Mouse (Mus musculus) limb, embryonic 12.5 days (tissue): ENCODE measurements around the gene Gpa33. TPM values are rescaled to one million over a fixed set of nuclear protein-coding genes. Genes with fewer than 3 reads are reported as not detected.

Source experiments
- ATAC-seq: fragments of 200-750 bp; cut with Nextera tagmentation; 2 replicates; pipeline ENCODE4 v1.8.0; 2017; ENCODE audit warnings: low read depth, moderate TSS enrichment; ENCODE audit not compliant: insufficient number of reproducible peaks, insufficient read depth, low FRiP score, low TSS enrichment
- H3K27ac ChIP-seq: fragments of 300-500 bp; sonication (generic); 2 replicates; pipeline ENCODE4 v1.5.1; 2016; ENCODE audit warnings: mild to moderate bottlenecking, moderate library complexity
- H3K27me3 ChIP-seq: fragments of 300-500 bp; sonication (generic); 2 replicates; pipeline ENCODE4 v1.6.1; 2016; ENCODE audit warnings: mild to moderate bottlenecking, moderate library complexity
- H3K36me3 ChIP-seq: fragments of 300-500 bp; sonication (generic); 2 replicates; pipeline ENCODE4 v1.6.1; 2016; ENCODE audit warnings: mild to moderate bottlenecking, moderate library complexity
- H3K4me1 ChIP-seq: fragments of 300-500 bp; sonication (generic); replicated peaks from 2 replicates; pipeline ENCODE4 v1.6.1; 2016
- H3K4me2 ChIP-seq: fragments of 300-500 bp; sonication (generic); 2 replicates; pipeline ENCODE4 v1.6.1; 2016; ENCODE audit warnings: mild to moderate bottlenecking, moderate library complexity
- H3K4me3 ChIP-seq: fragments of 300-500 bp; sonication (generic); replicated peaks from 2 replicates; pipeline ENCODE4 v1.5.1; 2016; ENCODE audit warnings: mild to moderate bottlenecking
- H3K9ac ChIP-seq: fragments of 300-500 bp; sonication (generic); replicated peaks from 2 replicates; pipeline ENCODE4 v1.6.1; 2016; ENCODE audit warnings: mild to moderate bottlenecking, moderate library complexity
- H3K9me3 ChIP-seq: fragments of 300-500 bp; sonication (generic); 2 replicates; pipeline ENCODE4 v1.6.1; 2016; ENCODE audit warnings: mild to moderate bottlenecking, moderate library complexity
- WGBS: fragments of 180-500 bp; shearing (Covaris S2); methylation state at CpG from one replicate; pipeline ENCODE4 v1.1.7; 2016; 5-methylcytosine and 5-hydroxymethylcytosine counted together
- polyA plus RNA-seq: library from polyadenylated mRNA; unstranded; fragments of >200 nt; fragmentation: Nextera tagmentation; extraction: Ambion mirVana; gene quantifications from 2 replicates; pipeline ENCODE4 v1.2.1, GENCODE M21; 2016

Gene Gpa33
- 0.33 and 0.46 TPM in 2 replicates for polyA plus RNA-seq

DNA sequence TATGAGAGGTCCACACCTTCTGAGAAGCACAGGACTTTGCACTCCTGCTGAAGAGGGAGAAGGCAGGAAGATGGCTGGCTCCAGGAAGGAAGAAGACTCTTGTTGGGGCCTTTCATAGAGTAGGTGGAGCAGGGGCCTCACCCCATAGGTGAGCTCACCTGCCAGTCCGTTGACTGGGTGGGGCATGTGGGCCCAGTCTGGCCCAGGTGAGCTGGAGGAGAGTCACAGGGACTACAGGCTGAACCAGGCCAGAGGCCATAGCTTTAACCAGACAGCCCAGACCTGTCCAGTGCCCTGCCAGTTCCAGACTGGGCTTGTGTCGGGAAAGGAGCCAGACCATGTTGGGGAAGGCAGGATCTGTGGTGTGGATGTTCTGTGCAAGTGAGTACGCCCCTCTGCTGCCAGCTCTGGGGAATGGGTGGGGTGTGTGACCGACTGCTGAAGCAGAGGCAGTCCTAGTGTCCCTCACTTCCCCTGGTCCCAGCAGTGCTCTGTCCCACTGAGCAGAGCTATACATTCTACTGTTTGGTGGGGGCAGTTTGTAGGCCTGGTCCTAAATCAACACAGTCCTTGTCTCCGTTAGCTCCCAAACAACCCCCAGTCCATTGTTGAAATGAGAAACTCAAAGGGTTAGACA is at the start of gene Gpa33:
Gene Gpa33, plus strand, starts transcription at position 15 of the 637 bp plus-strand sequence.
- no peak within 1 kb of the TSS for H3K9ac ChIP-seq
- WGBS = 76% methylated on average over 5 of the region's 5 CpGs
- H3K27me3 ChIP-seq = no peaks in the 10 kb centered on the region
- no peak within 1 kb of the TSS for H3K27ac ChIP-seq
- peaks cover 46% of the 10 kb centered on the region for H3K4me1 ChIP-seq
- no peak within 1 kb of the TSS for H3K4me3 ChIP-seq
- H3K36me3 ChIP-seq = no peaks in the 10 kb centered on the region
- H3K4me2 ChIP-seq = no peak within 1 kb of the TSS
- ATAC-seq = no peak
- no peaks in the 10 kb centered on the region for H3K9me3 ChIP-seq

DNA sequence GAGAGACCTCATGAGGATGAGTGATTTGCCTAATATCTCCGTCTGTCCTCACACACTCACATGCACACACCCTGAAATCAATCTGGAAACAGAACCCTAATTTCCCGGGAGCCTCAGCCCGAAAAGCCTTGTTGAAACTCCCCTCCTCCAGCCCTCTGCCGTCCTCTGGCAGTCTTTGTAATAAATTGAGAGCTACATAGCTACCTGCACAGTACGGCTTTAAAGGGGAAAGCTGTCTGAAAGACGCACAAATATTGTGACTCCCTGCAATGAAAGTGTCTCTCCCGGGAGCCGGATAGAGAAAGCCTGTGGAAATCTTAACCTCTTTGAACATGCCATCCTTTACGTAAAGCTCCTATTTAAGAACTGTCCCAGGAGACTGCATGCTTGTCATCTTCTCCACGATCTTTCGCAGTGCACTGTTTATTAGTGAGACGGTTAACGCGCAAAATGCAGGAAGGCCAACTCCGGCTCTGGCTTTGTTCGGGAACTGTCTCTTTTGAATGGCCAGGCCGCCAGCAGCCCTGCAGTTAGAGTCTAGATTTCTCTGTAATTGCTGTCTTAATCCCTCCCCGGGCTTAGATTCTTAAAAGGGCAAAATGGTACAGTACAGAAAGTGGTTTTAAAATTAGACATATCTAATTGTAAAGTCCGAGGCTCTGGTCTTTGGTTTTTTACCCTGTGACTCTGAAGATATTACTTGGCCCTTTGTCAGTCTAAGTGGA is 41.4 kb upstream of the Gpa33 start:
- H3K27ac ChIP-seq = 0 out of 2 replicates have a peak overlapping the region, but pooled peaks have one; percentile 23
- H3K4me3 ChIP-seq = no peak overlapping the region
- WGBS = 55% methylated on average over 19 of the region's 19 CpGs
- H3K9me3 ChIP-seq = no peaks in the 10 kb centered on the region
- H3K4me1 ChIP-seq = peaks cover 21% of the 10 kb centered on the region
- H3K9ac ChIP-seq = no peak overlapping the region
- no peak overlapping the region for H3K4me2 ChIP-seq
- H3K27me3 ChIP-seq = no peaks in the 10 kb centered on the region
- no peaks in the 10 kb centered on the region for H3K36me3 ChIP-seq
- ATAC-seq = no peak

GRCm38 (mm10) chr1:166089337-166089736 is 40.7 kb upstream of the Gpa33 start:
- Histone ChIP-seq H3K27ac (0 out of 2 replicates have a peak overlapping the region, but pooled peaks have one; percentile 36), H3K9me3 (no peaks in the 10 kb centered on the region), H3K36me3 (no peaks in the 10 kb centered on the region), H3K4me3 (no peak overlapping the region), H3K9ac (no peak overlapping the region), H3K4me2 (no peak overlapping the region), H3K4me1 (peaks cover 21% of the 10 kb centered on the region), H3K27me3 (no peaks in the 10 kb centered on the region)
- no peak for ATAC-seq
- 36% methylated on average over 3 of the region's 3 CpGs for WGBS

- Histone ChIP-seq H3K27ac (peak overlapping the region; percentile 36; the same call in 1 of the 2 replicates), H3K9ac (no peak overlapping the region), H3K36me3 (no peaks in the 10 kb centered on the region), H3K4me2 (no peak overlapping the region), H3K9me3 (no peaks in the 10 kb centered on the region), H3K27me3 (no peaks in the 10 kb centered on the region), H3K4me1 (peaks cover 21% of the 10 kb centered on the region), H3K4me3 (no peak overlapping the region)
- 16% methylated on average over 4 of the region's 4 CpGs for WGBS
- ATAC-seq = no peak; the same call in 1 of the 2 replicates
Observed at GRCm38 (mm10) chr1:166089739-166090138, 40.3 kb upstream of the Gpa33 start.

DNA sequence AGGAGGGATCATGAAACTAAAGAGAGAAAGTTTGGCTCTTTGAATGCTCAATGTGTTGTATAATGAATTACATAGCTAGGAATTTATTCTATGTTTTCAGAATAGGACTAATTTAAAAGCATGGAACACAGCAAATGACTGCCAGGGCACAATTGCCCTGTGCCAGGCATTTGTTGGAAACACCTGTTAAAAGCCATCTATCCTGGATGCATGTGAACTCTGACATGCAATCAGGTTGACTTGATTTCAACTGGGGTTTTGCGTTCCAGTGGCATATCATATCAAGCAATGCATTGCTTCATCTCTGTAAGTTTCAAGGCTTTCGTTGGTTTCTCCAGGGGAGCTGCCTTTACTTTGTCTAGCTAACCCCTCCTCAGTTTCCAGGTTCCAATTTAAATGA is 39.7 kb upstream of the Gpa33 start:
- WGBS = 82% methylated on average over 2 of the region's 2 CpGs
- H3K27me3 ChIP-seq = no peaks in the 10 kb centered on the region
- no peak overlapping the region for H3K4me3 ChIP-seq
- H3K36me3 ChIP-seq = no peaks in the 10 kb centered on the region
- ATAC-seq = no peak
- no peaks in the 10 kb centered on the region for H3K9me3 ChIP-seq
- H3K27ac ChIP-seq = no peak overlapping the region; the same call in 1 of the 2 replicates
- no peak overlapping the region for H3K4me2 ChIP-seq
- no peak overlapping the region for H3K9ac ChIP-seq
- peaks cover 21% of the 10 kb centered on the region for H3K4me1 ChIP-seq

- ATAC-seq = no peak
- Histone ChIP-seq H3K4me1 (peaks cover 8% of the 10 kb centered on the region), H3K27ac (no peak overlapping the region), H3K9ac (no peak overlapping the region), H3K36me3 (no peaks in the 10 kb centered on the region), H3K4me3 (no peak overlapping the region), H3K4me2 (no peak overlapping the region), H3K27me3 (no peaks in the 10 kb centered on the region), H3K9me3 (no peaks in the 10 kb centered on the region)
- WGBS = 83% methylated on average over 3 of the region's 3 CpGs
Observed at GRCm38 (mm10) chr1:166094462-166094861, 35.6 kb upstream of the Gpa33 start.

DNA sequence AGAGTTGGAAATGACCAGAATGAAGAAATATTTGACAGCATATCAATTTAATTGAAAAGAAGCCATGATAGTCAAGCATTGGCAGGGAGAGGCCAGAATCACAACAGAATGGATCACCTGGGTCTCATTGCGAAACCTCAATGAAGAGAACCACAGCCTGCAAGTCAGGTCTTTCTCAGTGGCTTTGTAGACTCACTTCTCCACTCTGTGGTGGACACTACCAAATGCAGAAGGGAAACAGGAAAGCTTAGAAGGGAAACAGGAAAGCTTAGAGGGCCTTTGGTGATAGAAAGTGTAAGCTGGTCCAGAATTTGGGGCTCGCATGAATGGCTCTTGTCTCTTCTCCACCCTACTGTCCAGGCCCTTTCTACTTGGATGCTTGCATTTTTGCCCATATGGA is 31.9 kb upstream of the Gpa33 start:
- ATAC-seq = no peak
- Histone ChIP-seq H3K9ac (no peak overlapping the region), H3K4me2 (no peak overlapping the region), H3K36me3 (no peaks in the 10 kb centered on the region; the same call in 1 of the 2 replicates), H3K4me1 (no peaks in the 10 kb centered on the region; the same call in 1 of the 2 replicates), H3K27me3 (no peaks in the 10 kb centered on the region), H3K27ac (no peak overlapping the region), H3K9me3 (no peaks in the 10 kb centered on the region), H3K4me3 (no peak overlapping the region)
- WGBS = 93% methylated on average over 2 of the region's 2 CpGs

DNA sequence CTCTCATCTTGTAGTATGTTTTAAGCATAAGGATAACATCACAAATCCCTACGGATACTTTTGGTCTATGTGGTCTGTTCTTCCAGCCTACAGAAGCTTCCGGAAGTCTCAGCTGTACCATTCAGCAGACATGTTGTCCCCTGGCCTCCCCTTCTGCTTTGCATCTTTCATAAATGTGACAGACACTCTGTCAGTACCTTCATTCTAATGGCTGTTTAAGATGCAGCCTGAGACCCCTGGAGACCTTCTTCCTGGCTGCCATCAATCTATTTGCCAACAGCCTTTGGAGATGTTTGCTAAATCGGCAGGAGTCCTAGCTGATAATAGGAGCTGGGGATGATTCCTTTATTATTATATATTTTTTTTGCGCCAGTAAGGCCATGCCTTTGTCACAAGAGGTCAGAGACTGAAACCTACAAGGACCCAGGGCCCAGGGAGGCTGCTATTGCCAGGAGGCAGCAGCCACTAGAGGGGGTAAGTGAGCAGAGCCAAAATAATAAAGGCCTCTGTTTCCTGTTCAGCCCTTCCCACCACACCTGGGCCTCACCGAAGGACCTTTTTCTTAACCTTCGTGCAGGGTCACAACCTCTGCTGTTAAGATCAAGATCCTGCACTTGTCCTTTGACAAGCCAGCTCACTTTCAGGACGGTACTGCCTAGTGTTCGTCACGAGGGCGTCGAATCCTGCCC is 27.0 kb upstream of the Gpa33 start:
- H3K9ac ChIP-seq = no peak overlapping the region
- no peak overlapping the region for H3K4me2 ChIP-seq
- ATAC-seq = no peak
- H3K9me3 ChIP-seq = no peaks in the 10 kb centered on the region
- no peak overlapping the region for H3K4me3 ChIP-seq
- H3K4me1 ChIP-seq = no peaks in the 10 kb centered on the region; the same call in 1 of the 2 replicates
- H3K27me3 ChIP-seq = no peaks in the 10 kb centered on the region
- WGBS = 59% methylated on average over 11 of the region's 11 CpGs
- H3K36me3 ChIP-seq = no peaks in the 10 kb centered on the region; the same call in 1 of the 2 replicates
- H3K27ac ChIP-seq = no peak overlapping the region

GRCm38 (mm10) chr1:166104858-166105257 is 25.2 kb upstream of the Gpa33 start:
- ATAC-seq = no peak
- Histone ChIP-seq H3K9ac (no peak overlapping the region), H3K4me3 (no peak overlapping the region), H3K4me2 (no peak overlapping the region), H3K27me3 (no peaks in the 10 kb centered on the region), H3K4me1 (no peaks in the 10 kb centered on the region; the same call in 1 of the 2 replicates), H3K36me3 (no peaks in the 10 kb centered on the region; the same call in 1 of the 2 replicates), H3K27ac (no peak overlapping the region), H3K9me3 (no peaks in the 10 kb centered on the region)
- WGBS = 92% methylated on average over 3 of the region's 3 CpGs

GRCm38 (mm10) chr1:166105464-166105863 is 24.6 kb upstream of the Gpa33 start:
- Histone ChIP-seq H3K27ac (no peak overlapping the region), H3K9ac (no peak overlapping the region), H3K36me3 (no peaks in the 10 kb centered on the region; the same call in 1 of the 2 replicates), H3K4me2 (no peak overlapping the region), H3K4me3 (no peak overlapping the region), H3K4me1 (no peaks in the 10 kb centered on the region; the same call in 1 of the 2 replicates), H3K9me3 (no peaks in the 10 kb centered on the region), H3K27me3 (no peaks in the 10 kb centered on the region)
- 79% methylated on average over 6 of the region's 6 CpGs for WGBS
- no peak for ATAC-seq

DNA sequence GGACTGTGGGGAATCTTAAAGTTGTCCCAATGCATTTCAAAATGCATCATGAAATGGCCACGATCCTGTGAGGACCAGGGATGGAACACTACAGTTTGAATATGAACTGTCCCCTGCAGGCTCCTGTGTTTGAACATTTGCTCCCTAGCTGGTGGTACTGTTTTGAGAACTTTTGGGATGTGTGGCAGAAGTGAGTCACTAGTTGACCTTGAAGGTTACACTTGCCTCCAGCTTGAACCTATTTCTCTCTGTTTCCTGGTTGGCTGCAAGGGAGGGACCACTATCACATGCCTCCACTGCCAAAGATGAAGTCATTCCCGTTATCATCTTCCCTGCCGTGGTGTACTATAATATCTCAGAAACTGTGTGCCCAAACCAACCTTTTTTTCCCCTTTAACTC is 15.1 kb upstream of the Gpa33 start:
- no peak for ATAC-seq

More for the DNA sequence above, 15.1 kb upstream of the Gpa33 start:
- no peak overlapping the region for H3K9ac ChIP-seq
- no peak overlapping the region for H3K4me2 ChIP-seq
- WGBS = 90% methylated on average over 3 of the region's 3 CpGs
- no peaks in the 10 kb centered on the region for H3K36me3 ChIP-seq
- H3K4me3 ChIP-seq = no peak overlapping the region
- H3K4me1 ChIP-seq = peaks cover 13% of the 10 kb centered on the region
- H3K27ac ChIP-seq = no peak overlapping the region
- H3K27me3 ChIP-seq = no peaks in the 10 kb centered on the region
- no peaks in the 10 kb centered on the region for H3K9me3 ChIP-seq
